Mouse (Mus musculus): ENCODE results near the gene Arl3.
"Not testable (repeated sequence)": the region's sequence is repeated elsewhere in the genome, so short reads cannot be mapped to it uniquely, and the experiment has no call there.

Gene Arl3

GRCm38 (mm10) chr19:46591575-46591974, 18.6 kb upstream of the Arl3 start:
- no peak for DNase-seq (ENCODE audit: low spot score)

GRCm38 (mm10) chr19:46587823-46588508, 15.0 kb upstream of the Arl3 start:
- DNase-seq (ENCODE audit: low spot score) = peak; percentile 80

- no peak for DNase-seq (ENCODE audit: low spot score)
These were observed 2.2 kb upstream of the Arl3 start for GRCm38 (mm10) chr19:46575196-46575595.

GRCm38 (mm10) chr19:46573990-46574389, 992 bp upstream of the Arl3 start:
- no peak for DNase-seq (ENCODE audit: low spot score)

GRCm38 (mm10) chr19:46572548-46572947, 450 bp downstream of the Arl3 start:
- DNase-seq (ENCODE audit: low spot score) = no peak

- DNase-seq (ENCODE audit: low spot score) = no peak
These were observed 1.1 kb downstream of the Arl3 start for GRCm38 (mm10) chr19:46571878-46572244.

- DNase-seq (ENCODE audit: low spot score) = not testable (repeated sequence)
These were observed 1.7 kb downstream of the Arl3 start for GRCm38 (mm10) chr19:46571211-46571877.

GRCm38 (mm10) chr19:46564043-46564462, 8.9 kb downstream of the Arl3 start:
- no peak for DNase-seq (ENCODE audit: low spot score)

- no peak for DNase-seq (ENCODE audit: low spot score)
These were observed 9.4 kb downstream of the Arl3 start for GRCm38 (mm10) chr19:46563603-46564002.

- DNase-seq (ENCODE audit: low spot score) = no peak
These were observed 10.2 kb downstream of the Arl3 start for GRCm38 (mm10) chr19:46562581-46563515.

GRCm38 (mm10) chr19:46562132-46562531, 10.9 kb downstream of the Arl3 start:
- peak; percentile 48 for DNase-seq (ENCODE audit: low spot score)

GRCm38 (mm10) chr19:46558631-46559030, 14.4 kb downstream of the Arl3 start:
- no peak for DNase-seq (ENCODE audit: low spot score)

GRCm38 (mm10) chr19:46558009-46558408, 15.0 kb downstream of the Arl3 start:
- no peak for DNase-seq (ENCODE audit: low spot score)

GRCm38 (mm10) chr19:46553541-46553955, 19.4 kb downstream of the Arl3 start:
- peak; percentile 43 for DNase-seq (ENCODE audit: low spot score)

- no peak for DNase-seq (ENCODE audit: low spot score)
These were observed 20.5 kb downstream of the Arl3 start for GRCm38 (mm10) chr19:46552496-46552895.

GRCm38 (mm10) chr19:46550385-46550784, 22.6 kb downstream of the Arl3 start:
- DNase-seq (ENCODE audit: low spot score) = no peak

- DNase-seq (ENCODE audit: low spot score) = no peak
These were observed 24.9 kb downstream of the Arl3 start for GRCm38 (mm10) chr19:46548110-46548509.

- DNase-seq (ENCODE audit: low spot score) = no peak
These were observed 25.4 kb downstream of the Arl3 start for GRCm38 (mm10) chr19:46547565-46547964.

- no peak for DNase-seq (ENCODE audit: low spot score)
These were observed 30.2 kb downstream of the Arl3 start for GRCm38 (mm10) chr19:46542750-46543149.

GRCm38 (mm10) chr19:46538213-46538612, 34.8 kb downstream of the Arl3 start:
- DNase-seq (ENCODE audit: low spot score) = no peak

- no peak for DNase-seq (ENCODE audit: low spot score)
These were observed 35.6 kb downstream of the Arl3 start for GRCm38 (mm10) chr19:46537357-46537756.

- no peak for DNase-seq (ENCODE audit: low spot score)
These were observed 38.4 kb downstream of the Arl3 start for GRCm38 (mm10) chr19:46534542-46535098.

Data from ovary, postnatal 36 days (tissue).